In genomic region chr6:40133436-40133835, GRCm38 (mm10) we compare ENCODE assay signal across 17 mouse cellular contexts.
"Had no signal": no experiment of that assay in that cellular context is flagged by ENCODE, and none has a peak within 500 bp of the region (broad histone marks: within the 10 kb centered on the region; RNA-seq: fewer than 3 reads in every experiment).

No protein-coding gene starts in this region.

- H3K4me3 ChIP-seq: neural tube, embryonic 12.5 days; neural tube, embryonic 13.5 days; neural tube, embryonic 15.5 days; stomach, embryonic 15.5 days had no signal

- H3K4me1 ChIP-seq: stomach, embryonic 15.5 days had no signal

- H3K9ac ChIP-seq: neural tube, embryonic 12.5 days; neural tube, embryonic 13.5 days; neural tube, embryonic 15.5 days; stomach, embryonic 15.5 days had no signal

- H3K27me3 ChIP-seq: neural tube, embryonic 12.5 days; neural tube, embryonic 13.5 days; neural tube, embryonic 15.5 days; stomach, embryonic 15.5 days had no signal

- H3K4me2 ChIP-seq: neural tube, embryonic 12.5 days; neural tube, embryonic 13.5 days; neural tube, embryonic 15.5 days; stomach, embryonic 15.5 days had no signal

- DNase-seq: retina, postnatal 1 day; right cerebral cortex, adult 18-20 months; right cerebral cortex, postnatal 14 days; right cerebral cortex, postnatal 25 days; right cerebral cortex, postnatal 4 days; spleen, adult 18-20 months; thymus, adult 18-20 months; thymus, adult 2 months; thymus, postnatal 14 days; thymus, postnatal 25 days; thymus, postnatal 36 days; thymus, postnatal 4 days had no signal

- H3K36me3 ChIP-seq: neural tube, embryonic 12.5 days; neural tube, embryonic 13.5 days; neural tube, embryonic 15.5 days; stomach, embryonic 15.5 days had no signal

- H3K27ac ChIP-seq: neural tube, embryonic 12.5 days; neural tube, embryonic 13.5 days; neural tube, embryonic 15.5 days; stomach, embryonic 15.5 days; stomach, postnatal 0 days had no signal

- H3K9me3 ChIP-seq: neural tube, embryonic 12.5 days; neural tube, embryonic 13.5 days; neural tube, embryonic 15.5 days; stomach, embryonic 15.5 days had no signal
